Mouse (Mus musculus) bone marrow, adult 2 months (tissue): ENCODE measurements at regions not wholly inside any gene's neighbourhood (a gene's known extent, or its start where the extent isn't known, plus 50 kb on each side); places are given as distances from the start of the nearest gene placed in this dataset.

Source experiments
- CTCF ChIP-seq: fragments of 200-500 bp; IDR thresholded peaks from 2 replicates; pipeline ENCODE4 v1.5.1; 2011; ENCODE audit warnings: low read length, control low read depth; ENCODE audit not compliant: control insufficient read depth, insufficient read depth
- POLR2A ChIP-seq: fragments of 200-500 bp; IDR thresholded peaks from 2 replicates; pipeline ENCODE4 v1.6.1; 2011; ENCODE audit warnings: low read depth, mild to moderate bottlenecking, control low read depth, low read length, borderline replicate concordance; ENCODE audit not compliant: control insufficient read depth

DNA sequence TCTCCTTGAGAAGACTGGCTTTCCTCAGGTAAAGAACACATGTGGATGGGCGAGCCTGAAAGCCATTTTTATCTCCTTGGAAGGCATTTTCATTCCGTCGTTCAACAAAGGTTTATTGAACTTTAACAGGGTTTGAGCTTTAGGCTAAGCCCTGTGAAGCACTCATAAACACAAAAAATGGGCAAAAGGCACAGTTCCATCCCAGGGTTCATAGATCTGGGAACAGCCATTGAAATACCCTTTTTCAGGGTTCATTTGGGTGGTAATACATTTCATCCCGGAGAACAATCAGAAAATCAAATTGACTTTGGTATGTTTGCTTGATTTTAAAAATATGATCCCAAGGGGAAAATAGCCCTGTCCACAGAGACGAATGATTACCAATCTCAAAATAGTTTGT is 72.9 kb upstream of the Arid5b start:
- TF ChIP-seq CTCF (no peak), POLR2A (no peak)
